Mouse (Mus musculus) liver, postnatal 0 days (tissue): ENCODE data around the gene Ube3c.

Experiments used
- CTCF ChIP-seq: sonication (generic); IDR thresholded peaks from 2 replicates; pipeline ENCODE4 v1.5.1; 2016; ENCODE audit warnings: antibody characterized with exemption, low read depth
- EP300 ChIP-seq: IDR thresholded peaks from 2 replicates; pipeline ENCODE4 v1.6.1; 2016; ENCODE audit warnings: antibody characterized with exemption, low read depth, mild to moderate bottlenecking

GRCm38 (mm10) chr5:29577795-29578631, 9.0 kb downstream of the Ube3c start:
- TF ChIP-seq CTCF (no peak), EP300 (no peak)
